Mouse (Mus musculus) liver, embryonic 18 days (tissue): ENCODE results near the gene Lrsam1. TPM values are rescaled to one million over a fixed set of nuclear protein-coding genes. Genes with fewer than 3 reads are reported as not detected.

Experiments
- polyA plus RNA-seq: library from polyadenylated mRNA; depleted of rRNA; stranded (reverse); fragments of >200 nt; gene quantifications from 2 replicates; pipeline ENCODE4 v1.2.3, GENCODE M21; 2012; rRNA removed

Lrsam1 gene
- polyA plus RNA-seq, result 2.3 and 3.1 TPM in 2 replicates

DNA sequence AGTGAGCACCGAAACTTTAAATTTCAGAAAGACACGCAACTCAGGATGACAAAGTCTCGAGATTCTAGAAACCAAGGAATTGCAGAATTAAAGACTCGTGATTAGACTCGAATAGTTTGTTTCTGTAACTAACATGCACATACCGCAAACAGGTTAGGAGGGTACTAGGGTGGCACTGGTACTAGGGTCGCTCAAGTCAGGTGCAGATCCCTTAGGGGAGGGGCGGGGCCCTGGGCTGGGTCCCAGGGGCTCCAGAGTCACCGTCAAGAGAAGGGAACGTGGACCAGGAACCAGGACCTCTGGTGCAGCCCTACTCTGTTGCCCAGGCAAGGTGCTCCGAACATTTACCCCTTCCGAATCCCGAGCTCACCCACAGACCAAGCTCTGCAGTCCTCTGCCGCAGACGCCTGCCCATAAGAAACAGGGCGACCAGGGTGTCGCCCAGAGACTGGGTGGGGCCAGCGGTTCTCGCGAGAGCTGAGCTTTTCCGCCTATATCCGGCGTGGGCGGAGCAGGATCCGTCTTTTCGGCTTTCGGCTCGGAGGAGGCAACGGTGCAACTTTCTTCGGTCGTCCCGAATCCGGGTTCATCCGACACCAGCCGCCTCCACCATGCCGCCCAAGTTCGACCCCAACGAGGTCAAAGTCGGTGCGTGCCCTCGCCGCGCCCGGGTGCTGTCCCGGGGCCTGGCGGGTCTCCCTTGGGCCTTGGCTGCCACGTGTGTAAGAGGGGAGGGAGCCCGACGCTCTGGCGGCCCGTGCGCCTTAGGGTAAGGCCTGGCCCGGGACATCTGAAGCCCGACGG, at the start of gene Lrsam1, which contains the start of gene Rpl12:
Gene Lrsam1, minus strand, starts transcription at position 423 of the 804 bp plus-strand sequence.
Gene Rpl12, plus strand, starts transcription at position 368 of the 804 bp plus-strand sequence.

DNA sequence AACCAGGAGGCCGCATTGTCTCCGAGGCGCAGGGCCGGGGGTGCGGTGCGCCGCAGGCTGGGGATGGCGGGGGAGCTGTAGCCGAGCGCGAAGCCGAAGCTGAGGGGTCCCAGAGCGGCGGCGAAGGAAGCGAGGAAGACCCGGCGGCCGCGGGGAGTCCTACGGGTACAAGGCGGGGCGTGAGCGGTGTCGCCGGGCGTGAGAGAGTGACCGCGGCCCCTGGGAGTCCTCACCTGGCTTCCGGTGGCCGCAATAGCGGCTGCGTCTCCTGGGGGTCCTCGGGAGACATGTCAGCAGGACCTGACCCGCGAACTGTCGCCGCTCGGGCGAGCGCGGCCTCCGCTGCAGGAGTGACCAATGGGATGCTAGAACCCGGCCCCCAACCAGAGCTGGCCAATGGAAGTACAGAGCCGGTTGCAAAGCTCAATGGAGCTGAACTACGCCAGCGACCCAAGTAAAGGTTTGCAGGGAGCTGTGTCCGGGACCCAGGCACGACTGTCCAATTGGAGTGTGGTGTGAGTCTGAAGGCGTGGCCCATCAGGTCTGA, 20.4 kb upstream of the Lrsam1 start, which contains the start of gene Slc2a8:
Gene Slc2a8, minus strand, starts transcription at position 359 of the 547 bp plus-strand sequence.

DNA sequence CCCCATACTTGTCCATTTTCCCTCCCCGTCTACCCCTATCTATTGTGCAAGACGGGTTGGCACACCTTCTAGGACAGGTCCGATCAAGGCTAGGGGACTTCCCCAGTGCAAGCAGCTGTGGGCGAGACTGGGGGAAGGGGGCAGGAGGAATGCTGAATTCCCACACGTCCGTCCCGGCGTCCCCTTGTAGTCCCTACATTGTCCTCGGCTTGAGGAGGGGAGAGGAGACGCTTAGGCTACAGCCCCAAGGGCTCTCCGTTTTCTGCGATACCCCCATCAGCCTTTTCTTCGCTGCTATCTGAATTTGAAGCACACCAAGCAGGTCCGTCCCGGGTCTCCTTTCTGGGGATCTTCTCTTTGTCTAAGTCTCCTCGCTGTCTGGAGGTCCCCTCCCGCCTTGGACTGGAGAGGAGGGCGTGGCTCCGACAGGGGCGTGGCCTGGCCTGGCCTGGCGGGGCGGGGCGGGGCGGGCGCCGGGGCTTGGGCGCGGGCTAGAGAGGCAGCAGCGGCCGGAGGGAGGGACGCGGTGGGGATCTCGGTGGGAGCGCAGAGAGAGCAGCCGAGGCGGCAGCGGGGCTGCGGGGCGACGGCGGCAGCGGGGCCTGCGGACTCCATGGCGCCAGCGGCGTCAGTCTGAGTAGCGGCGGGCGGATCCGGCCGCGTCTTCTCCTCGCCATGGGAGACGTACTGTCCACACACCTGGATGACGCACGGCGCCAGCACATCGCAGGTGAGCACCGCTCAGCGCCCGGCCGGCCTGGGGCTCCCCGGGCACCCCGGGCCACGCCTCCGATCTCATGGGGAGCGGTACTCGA, 85.5 kb downstream of the Lrsam1 start, which contains the start of gene Fam129b:
Gene Fam129b, plus strand, starts transcription at position 440 of the 815 bp plus-strand sequence.

Other genes starting within 250 kb of the Lrsam1 start
- 62.0 and 72.6 TPM in 2 replicates for gene Cdk9, start 248.5 kb downstream of the Lrsam1 start, polyA plus RNA-seq
- 12.4 and 13.9 TPM in 2 replicates for gene Sh2d3c, start 240.6 kb downstream of the Lrsam1 start, polyA plus RNA-seq
- 0.06 TPM in 1 of 2 replicates, not detected in the other for gene 6330409D20Rik, start 220.6 kb downstream of the Lrsam1 start, polyA plus RNA-seq
- gene Tor2a, start 204.4 kb downstream of the Lrsam1 start, polyA plus RNA-seq, result 26.5 and 28.5 TPM in 2 replicates
- 0.10 and 0.14 TPM in 2 replicates for gene Ttc16, start 186.0 kb downstream of the Lrsam1 start, polyA plus RNA-seq
- gene Ptrh1, start 185.8 kb downstream of the Lrsam1 start, polyA plus RNA-seq, result 1.2 and 1.4 TPM in 2 replicates
- gene Cfap157, start 177.2 kb downstream of the Lrsam1 start, polyA plus RNA-seq, result not detected in 2 replicates
- gene Stxbp1, start 114.4 kb downstream of the Lrsam1 start, polyA plus RNA-seq, result 1.8 and 1.9 TPM in 2 replicates
- gene Fam129b, start 85.5 kb downstream of the Lrsam1 start, polyA plus RNA-seq, result 16.2 and 16.6 TPM in 2 replicates
- gene Rpl12, start 55 bp downstream of the Lrsam1 start, polyA plus RNA-seq, result 636 and 711 TPM in 2 replicates
- gene Slc2a8, start 20.5 kb upstream of the Lrsam1 start, polyA plus RNA-seq, result 5.9 and 6.0 TPM in 2 replicates
- gene Garnl3, start 170.0 kb upstream of the Lrsam1 start, polyA plus RNA-seq, result 0.44 and 0.50 TPM in 2 replicates